Mouse (Mus musculus) embryo, embryonic 9.5 days (tissue): ENCODE results near the gene Itpr1.
A peak's percentile ranks its signal among the peaks of the same experiment; 100 is the strongest.

Source experiments
- DNase-seq: peaks from one replicate; pipeline ENCODE4 v3.0.0-alpha.2; 2017; ENCODE audit errors: extremely low spot score

The Itpr1 gene

DNA sequence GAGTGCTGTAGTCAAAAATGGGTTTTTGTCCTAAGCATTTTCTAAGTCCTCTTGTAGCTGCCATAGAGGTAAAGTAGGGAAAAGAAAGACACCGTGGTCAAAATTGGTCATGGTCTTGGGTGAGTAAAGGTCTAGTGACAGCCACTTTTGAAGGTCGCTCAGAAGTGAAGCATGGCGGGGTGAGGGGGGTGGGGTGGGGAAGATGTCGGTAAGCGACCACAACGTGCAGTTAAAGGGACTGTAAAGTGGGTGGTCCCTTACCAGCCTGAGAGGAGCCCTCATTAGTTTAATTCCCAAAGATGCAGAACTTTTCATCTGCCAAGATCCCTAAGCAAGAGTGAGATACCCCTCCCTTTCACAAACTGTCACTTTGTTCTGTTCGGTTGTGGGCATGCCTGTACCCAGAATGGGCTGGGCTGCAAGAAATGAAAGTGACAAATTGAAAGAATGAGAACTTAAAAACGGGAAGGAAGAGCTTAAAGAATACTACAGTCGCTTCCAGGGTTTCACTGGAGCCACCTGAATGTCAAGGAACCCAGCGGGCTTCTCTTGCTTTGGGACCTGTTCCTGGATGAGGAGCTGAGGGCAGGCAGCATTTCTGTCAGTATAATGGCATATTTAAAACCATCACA is 1.5 kb downstream of the Itpr1 start:
- no peak for DNase-seq

DNA sequence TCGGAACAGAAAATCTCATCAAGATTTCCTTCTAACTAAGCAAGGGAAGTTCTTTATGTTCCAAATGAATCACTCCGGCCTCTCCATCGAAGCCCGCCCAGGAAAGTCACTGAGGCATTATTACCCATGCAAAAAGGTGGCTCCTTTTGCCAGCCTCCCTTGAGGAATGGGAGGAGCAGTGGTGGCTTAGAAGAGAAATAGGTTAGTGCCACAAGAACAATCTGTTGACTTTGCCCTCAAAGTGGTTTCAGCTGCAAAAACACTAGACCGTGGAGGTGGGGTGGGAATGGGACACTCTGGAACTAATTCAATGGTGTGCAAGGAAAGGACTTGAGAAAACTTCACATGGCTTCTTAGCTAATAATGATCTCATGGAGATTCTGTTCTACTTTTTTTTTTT is 3.2 kb downstream of the Itpr1 start:
- DNase-seq = no peak

DNA sequence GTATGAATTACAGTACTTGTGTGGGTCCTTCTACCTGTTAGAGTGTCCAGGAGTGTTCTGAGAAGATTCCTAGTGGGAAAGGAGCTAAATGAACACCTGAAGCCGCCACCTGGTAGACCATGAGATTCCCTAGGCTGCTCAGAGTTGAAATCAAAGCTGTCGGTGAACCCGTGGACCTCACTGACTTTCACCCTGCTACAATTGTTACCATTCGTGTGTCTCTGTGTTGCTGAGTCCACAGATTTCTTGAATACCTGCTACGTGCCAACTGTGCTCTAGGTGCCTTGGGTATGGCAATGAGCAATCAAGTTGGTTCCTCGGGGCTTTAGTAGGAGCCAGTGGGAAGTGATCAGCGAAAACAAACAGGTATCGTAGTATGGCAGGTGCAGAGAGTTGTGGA is 3.9 kb downstream of the Itpr1 start:
- no peak for DNase-seq

DNA sequence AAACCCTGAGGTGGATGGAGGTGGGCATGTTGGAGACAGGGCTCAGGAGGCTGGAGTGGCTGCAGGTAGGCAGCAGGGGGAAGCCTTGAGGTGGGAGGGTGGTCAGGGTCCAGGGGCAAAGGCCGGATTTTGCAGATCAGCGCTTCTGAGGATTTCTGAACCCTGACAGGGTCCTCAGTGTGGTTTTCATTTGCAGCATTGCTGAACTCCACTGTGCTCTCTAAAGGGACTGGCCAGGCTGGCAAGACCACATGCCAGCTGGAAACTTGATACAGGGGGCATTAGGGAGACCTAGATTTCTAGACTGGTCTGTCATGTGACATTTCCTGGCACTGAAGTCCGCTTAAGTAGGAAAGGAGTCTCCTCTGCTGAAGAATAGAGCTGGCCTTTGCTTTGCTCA is 5.1 kb downstream of the Itpr1 start:
- no peak for DNase-seq

DNA sequence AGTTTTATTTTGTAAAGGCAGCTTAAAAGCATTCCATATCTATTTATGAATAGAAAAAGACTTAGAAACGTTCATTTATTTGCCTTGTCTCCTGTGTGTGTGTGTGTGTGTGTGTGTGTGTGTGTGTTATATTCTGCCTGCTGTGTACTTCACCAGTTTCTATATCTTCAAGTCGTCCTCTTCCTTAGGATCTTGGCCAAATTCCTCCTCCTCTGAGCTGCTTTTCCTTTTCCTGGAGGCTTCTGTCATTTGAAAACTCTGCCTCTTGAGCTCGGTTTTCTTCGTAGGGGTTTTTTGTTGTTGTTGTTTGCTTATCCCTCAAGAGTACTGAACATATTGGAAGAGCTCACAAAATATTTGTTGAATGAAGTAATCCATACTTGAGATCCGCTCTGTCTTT is 9.5 kb downstream of the Itpr1 start:
- DNase-seq = no peak

DNA sequence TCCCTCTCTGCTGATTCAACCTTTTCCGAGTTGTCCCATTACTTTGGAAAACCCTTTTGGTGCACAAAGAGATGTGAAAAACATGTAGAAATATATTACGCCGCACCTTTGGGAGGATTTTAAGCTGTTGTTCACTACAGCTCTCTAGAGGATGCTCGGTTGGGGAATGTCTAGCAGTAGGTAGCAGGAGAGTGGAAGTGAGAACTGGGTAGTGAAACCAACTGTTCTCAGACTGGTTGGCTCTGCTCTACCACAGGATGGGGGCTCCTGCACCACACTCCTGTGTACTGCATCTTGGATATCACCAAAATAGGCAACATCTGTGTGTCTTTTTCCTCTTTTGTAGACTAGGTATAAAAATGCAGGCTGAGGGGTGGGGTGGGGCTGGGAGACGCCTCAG is 10.0 kb downstream of the Itpr1 start:
- no peak for DNase-seq

DNA sequence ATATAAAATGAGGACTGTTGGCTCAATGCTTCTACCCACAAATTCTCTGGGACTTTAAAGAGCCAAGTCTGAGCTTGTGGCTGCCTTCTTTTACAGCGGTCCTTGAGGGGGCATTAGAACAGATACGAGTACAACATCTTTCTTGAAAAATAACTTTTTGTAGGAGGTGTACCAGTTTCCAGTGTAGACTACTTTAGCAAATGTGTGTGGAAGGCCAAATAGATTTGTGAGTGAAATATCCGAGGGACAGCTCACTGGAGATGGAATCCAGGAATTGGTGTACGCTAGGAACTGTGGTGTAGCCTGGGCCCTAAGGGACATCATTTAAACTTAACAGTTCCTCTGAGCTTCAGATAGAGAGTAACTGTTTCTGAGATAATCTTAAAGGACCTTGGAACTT is 11.5 kb downstream of the Itpr1 start:
- DNase-seq = no peak

DNA sequence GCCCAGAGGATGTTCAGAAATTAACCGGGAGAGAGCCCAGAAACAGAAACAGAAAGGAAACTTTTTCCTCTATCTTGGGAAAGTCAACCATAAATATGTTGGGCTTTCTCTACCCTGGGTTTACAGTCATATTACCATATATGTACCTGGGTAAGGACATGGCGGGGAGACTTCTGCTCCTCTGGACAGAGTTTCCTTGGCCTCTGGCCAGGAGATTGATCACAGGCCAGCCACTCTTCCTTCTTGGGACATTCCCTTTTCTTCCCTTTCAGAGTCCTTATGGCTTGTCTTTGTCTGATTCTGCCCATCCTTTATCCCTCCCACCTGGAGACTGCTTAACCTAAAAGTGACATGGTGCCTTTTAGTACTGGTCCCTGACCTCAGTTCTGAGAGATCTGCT is 12.1 kb downstream of the Itpr1 start:
- DNase-seq = no peak

DNA sequence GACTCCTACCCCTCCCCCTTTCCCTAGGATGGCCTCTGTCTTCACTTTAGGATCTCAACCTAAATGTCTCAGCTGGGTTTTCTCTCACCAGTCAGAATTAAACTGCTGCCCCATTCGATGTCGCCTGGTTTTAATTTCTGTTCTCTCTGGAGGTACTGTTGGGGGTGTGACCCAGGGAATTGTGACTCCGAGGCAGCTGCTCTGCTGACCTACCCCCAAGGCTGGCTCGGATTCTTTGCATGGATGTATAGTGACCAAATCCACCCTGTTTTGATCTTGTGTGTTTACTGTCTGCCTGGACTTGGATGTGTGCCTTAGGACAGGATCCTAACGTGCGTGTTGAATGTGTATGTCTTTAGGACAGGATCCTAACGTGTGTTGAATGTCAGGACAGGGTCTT is 13.3 kb downstream of the Itpr1 start:
- no peak for DNase-seq

DNA sequence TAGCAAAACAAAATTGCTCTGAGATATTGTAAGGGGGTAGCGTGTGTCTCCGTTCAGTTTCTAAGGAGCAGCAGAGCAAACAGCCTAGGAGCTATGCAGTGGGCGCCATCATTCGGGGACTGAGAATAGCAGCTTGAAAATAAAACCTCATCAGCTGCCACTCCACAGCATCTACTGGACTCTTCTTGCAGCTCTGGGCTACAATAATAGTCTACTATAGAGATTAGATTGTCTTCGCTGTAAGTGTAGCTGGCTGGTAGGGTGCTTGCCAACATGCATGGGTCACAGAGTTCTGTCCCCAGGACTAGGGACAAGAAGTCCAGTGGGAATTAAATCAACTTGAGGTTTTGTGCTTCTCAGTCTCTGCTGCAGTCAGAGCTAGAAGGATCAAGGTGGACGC is 14.6 kb downstream of the Itpr1 start:
- no peak for DNase-seq

DNA sequence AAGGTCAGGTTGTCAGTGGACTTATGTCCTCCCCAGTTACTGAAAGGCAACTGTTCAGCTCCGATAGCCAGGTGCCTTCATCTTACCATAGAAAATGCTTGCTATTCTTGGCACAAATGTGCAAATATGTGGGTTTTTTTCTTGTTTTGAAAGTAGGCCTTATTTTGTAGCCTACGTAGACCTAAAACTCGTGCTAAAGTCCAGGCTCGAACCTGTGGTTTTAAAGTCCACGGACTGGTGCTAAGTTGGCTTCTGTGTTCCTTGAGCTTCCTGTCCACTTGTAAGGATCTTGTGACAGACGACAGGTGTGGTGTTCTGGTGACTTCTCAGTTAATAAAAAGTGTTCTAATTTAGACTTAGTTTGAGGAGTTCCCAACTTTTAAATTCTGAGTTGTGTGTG is 15.2 kb downstream of the Itpr1 start:
- DNase-seq = no peak

DNA sequence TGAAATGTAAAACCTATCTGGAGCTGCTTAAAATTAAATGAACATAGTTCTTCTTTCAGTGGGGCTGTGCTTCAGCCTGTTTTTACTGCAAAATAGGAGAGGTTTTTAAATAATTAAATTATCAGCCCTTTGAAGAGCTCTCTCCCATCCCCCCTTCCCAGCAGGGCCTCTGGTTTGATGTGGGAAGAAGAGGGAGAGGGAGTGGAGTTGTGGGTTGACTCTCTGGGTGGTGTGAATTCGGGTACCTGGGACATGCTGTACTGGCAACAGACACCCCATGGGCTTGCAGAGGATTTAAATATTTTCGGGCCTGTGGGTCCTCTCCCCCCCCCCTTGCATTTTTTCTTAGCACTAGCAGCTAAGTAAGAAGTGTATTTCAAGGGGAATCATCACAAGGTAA is 15.7 kb downstream of the Itpr1 start:
- DNase-seq = no peak

DNA sequence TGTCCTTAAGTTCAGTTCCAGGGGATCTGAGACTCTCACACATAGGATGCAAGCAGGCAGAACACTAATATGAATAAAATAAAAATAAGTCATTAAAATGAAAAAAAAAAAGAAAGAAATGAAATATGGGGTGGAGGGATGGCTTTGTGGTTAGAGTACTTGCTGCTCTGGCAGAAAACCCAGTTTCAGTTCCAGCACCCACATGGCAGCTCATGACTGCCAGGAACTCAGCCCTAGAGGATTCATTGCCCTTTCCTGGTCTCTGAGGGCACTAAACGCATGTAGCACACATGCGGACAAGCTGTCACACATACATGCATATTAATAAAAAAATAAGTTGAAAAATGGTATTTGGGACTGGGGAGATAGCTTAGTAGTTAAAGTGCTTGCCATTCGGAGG is 17.7 kb downstream of the Itpr1 start:
- no peak for DNase-seq

DNA sequence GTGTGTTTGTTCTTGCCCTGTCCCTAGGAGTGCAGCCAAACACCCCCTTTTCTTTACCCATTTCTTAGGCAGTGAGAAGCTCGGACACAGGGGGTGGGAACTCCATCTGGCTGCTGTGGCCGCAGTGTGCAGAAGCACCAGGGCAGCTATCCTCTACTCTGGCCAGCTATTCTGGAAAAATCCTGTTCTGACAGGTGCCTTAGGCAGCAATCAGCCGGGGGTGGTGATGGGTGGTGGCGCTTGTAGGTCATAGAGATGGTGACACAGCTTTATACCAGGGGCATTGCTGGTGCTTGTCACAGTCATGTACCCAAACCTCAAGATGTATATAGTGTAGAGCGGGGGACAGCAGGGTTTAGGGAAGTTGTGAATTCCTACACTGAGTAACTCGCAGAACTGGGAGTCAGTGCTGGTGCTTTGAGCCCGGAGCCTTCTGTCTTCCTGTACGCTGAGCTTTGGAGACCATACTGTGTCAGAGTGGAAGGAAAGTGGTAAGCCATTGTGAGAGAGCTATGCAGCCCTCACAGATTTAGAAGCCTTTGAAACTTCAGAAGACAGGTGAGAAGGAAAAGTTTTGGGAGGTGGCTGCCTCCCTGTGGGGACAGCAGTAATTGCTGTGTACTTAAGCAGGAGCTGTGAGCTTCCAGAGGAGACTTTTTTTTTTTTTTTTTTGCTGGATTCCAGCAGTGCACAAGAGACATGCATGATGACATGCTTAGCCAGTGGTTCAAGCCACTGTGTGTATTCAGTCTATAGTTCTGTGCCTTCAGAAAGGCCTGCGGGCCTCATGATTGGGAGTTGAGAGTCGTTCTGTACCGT is 19.2 kb downstream of the Itpr1 start:
- DNase-seq = no peak

DNA sequence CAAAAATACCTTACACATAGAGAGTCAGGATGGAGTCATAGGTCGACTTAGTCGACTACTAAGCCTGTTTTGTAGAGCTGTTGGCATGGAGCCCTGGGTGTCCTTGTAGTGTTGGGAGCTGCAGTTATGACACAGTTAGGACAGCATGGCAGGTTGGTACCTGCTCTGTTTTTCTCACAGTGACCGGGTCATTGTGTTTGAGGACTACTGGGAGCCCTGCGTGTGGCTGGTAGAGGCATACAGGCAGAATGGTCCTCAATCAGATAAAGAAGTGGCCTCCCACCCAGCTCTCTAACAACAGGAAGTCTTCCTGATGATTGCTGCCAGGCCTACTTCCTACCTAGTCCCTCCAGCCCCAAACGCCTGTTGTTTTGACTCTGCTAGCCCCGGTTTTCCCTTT is 20.2 kb downstream of the Itpr1 start:
- DNase-seq = no peak

DNA sequence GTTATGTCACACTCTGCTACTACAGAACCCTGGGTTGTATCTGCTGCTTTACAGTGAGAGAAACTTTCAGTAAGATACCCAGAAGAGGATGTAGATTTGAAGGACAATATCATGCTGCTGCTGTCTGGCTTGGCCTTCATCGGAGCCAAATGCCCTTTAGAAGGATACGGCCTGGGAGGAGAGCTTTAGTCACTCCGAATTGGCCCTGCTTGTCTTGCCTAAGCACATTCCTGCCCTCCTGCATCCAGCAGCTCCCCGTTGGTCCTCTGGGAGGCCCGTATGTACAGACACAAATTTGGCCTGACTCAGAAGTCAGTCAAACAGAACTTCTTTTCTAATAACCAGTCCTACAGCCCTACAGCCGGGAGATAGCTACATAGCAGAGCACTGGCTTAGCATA is 21.6 kb downstream of the Itpr1 start:
- DNase-seq = no peak

DNA sequence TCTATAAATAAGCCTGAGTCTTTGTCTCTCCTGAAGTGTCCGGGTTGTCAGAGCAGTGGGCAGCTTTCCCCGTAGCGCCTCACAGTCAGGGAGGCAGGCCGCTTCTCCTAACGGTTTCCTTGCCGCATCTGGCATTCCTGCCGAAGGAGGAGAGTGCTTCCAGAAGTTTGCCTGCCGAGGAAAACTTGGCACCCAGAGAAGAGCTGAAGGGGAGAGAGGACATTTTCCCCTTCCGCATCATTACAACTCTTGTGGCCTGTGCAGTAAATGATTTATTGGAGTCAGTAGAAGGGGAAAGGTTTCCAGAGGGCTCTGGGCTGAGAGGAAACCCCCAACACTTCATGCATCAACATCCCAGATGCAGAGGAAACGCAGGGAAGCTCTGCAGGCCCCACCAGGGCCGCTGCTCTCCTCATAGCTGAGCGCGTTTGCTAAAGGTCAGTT is 22.8 kb downstream of the Itpr1 start:
- peak; percentile 48 for DNase-seq

DNA sequence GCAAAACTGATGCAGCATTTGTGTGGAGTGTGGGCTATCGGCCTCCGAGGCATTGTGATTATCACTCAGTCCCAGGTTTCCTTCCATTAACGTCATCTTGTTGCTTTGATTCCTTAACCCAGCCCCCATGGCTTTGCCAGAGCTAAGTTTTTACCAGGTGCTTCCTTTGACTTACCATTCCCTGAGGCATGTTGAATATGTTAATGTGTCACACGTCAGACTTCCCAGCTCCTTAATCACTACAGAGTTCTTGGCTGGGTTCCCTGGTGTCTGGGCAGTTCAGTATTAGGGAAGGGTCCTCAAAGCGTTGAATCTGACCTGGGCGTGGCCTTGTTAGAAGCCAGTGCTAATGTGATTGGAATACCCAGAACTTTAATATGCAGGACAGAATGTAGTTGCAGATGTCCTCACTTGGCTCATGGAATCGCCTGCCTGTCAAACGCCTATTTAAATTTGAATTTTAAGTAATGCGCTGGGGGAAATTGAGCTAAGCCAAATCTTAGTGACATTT is 23.6 kb downstream of the Itpr1 start:
- no peak for DNase-seq

DNA sequence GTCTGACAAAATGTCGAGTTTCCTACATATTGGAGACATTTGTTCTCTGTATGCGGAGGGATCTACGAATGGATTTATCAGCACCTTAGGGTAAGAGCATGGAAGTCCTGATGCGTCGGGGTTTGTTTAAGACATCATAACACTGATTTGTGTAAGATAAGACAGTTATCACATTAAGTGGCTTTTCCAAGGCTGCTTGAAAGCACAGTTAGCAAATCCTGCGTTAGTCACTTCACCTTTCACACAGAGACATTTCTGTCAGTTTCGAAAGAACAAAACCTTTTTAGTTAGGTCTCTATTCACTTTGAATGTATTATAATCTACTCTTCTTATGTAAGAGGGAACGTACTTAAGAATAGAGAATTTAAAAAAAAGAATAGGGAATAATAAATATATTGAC is 24.1 kb downstream of the Itpr1 start:
- DNase-seq = no peak

DNA sequence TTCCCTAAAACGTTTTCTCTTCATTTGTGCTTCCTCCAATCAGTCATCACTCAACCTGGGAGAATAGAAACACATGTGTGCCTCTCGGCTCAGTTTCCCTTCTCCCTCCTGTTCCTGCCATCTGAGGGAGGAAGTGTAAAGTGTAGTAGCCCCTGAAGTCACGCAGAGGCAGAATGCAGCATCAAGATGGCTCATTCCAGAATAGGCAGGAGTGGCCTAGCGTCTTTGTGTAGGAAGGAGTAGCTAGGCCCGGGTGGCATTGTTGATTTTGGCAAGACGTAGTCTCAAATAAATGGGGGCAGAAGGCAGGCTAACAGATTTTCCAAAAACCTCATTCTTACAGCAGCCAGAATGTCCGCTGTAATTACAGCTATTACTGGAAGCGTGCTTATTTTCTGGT is 24.7 kb downstream of the Itpr1 start:
- DNase-seq = no peak

DNA sequence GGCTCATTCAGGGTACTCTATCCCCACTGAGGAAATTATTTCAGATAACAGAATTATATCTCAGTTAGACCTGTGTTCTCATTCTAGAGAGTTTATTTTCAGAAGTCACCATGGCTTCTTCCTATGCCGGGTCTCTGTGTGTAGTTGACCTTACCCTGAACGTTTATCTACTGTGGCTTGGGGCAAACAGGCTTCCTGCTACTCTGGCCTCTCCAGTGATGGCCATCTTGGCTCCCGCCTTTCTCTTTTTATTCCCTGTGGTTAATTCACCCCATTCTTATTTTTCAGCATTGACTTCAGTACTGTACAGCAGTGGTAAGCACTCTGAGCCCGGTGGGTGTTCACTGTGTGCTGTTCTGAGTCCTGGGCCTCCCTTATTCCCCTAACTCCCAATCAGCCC is 25.1 kb downstream of the Itpr1 start:
- DNase-seq = no peak

DNA sequence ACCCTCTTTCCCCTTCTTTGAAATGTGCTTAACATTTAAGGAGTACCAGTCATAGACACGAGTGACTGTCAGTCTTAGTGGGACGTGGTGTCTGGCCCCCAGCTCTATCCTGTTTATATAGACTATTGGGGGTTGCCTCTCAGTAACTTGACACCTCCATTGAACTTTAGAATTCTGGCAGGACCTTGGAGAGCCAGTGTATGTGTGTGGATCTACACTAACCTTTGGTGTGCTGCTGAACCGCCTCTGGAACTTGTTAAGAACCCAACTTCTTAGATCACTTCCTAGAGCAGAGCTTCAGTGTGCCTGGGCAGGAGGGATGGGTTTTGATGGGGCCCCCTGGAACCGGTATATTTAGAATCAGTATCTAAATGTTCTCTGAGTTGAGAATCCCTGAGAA is 26.2 kb downstream of the Itpr1 start:
- DNase-seq = no peak

DNA sequence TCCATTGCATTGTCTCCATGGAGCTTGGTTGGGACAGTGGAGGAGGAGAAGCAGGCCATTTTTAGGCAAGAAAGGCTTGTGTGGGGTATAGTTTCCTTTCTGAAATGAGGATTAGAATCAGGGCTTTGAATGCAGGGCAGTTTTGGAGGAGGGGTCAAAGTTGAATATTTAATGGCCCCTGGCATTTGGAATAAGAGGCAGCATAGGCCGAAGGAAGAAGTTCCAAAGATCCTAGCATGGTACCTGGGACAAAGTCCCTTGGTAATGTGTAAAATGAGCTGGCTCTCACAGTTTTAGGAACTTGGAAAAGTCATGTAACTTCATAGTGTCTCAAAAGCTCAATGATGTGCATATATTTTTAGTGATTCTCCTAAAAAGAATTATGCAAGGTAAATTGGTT is 27.1 kb downstream of the Itpr1 start:
- no peak for DNase-seq

DNA sequence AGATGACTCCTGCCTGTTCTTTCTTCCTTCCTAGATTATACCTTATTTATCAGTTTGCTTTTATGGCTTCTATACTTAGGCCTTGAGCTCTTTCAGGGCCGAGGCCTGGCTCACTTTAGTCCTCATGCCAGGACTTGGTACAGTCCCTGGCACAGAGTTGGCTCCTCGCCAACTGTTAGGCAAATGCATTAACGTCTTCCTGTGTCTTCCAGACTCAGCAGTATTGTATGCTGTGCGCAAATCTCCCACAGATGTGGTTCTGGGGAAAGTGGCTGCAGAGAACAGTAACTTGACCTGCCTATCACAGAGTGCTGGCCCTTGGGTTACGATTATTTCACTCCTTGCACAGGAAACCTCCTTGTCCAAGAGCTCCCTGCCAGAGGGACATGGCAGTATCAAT is 27.9 kb downstream of the Itpr1 start:
- DNase-seq = no peak
